ENCODE assay signal across 30 mouse cellular contexts in the genomic region with DNA sequence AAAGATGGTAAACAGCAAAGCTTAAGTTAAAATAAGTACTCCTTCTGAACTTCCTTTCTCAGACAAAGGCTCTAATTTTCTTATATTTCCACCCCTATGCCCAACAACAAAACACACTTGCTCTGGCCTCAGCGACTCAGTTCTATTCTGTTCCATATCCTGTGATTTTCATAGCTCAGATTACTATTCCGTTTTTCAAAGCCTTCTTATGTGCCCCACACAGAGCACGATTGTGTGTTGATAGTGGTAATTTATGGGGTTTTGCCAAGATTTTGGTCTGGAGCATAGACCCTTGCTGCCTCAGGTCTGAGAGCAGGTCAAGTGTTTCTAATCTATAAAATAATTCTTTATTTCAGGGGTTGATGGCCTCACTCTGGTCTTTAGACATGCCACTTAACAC. TPM values are rescaled to one million over a fixed set of nuclear protein-coding genes. Genes with fewer than 3 reads are reported as not detected.
DNase-seq lines count a peak whose midpoint lies in the region; ATAC-seq lines count a peak whose summit lies in the region.
"Had no signal": no experiment of that assay in that cellular context is flagged by ENCODE, and none has a peak within 500 bp of the region (broad histone marks: within the 10 kb centered on the region; RNA-seq: fewer than 3 reads in every experiment).

No protein-coding gene starts in this region.

- peak; percentile 42 for ATAC-seq in forebrain, embryonic 11.5 days (replicated peaks; ENCODE audit: low FRiP score)
- no peak for ATAC-seq in forebrain, embryonic 12.5 days (ENCODE audit: low FRiP score)
- ATAC-seq in midbrain, embryonic 12.5 days (ENCODE audit: low FRiP score, low read depth): 0 out of 2 replicates have a peak, but pooled peaks have one; percentile 19
- no peak for ATAC-seq in midbrain, embryonic 11.5 days (ENCODE audit: low FRiP score)
- ATAC-seq: forebrain, embryonic 15.5 days; Patski had no signal

- H3K4me1 ChIP-seq in forebrain, embryonic 11.5 days (replicated peaks; ENCODE audit: control insufficient read depth, insufficient read depth, low read length): no peaks in the 10 kb centered on the region
- H3K4me1 ChIP-seq in forebrain, embryonic 12.5 days: no peaks in the 10 kb centered on the region
- no peaks in the 10 kb centered on the region for H3K4me1 ChIP-seq in midbrain, embryonic 12.5 days
- no peaks in the 10 kb centered on the region for H3K4me1 ChIP-seq in midbrain, embryonic 11.5 days (ENCODE audit: control insufficient read depth, insufficient read depth, low read length)
- H3K4me1 ChIP-seq: embryonic facial prominence, embryonic 12.5 days; forebrain, embryonic 15.5 days; hindbrain, embryonic 10.5 days had no signal

- H3K9ac ChIP-seq in forebrain, embryonic 11.5 days (ENCODE audit: low read length): no peak overlapping the region
- no peak overlapping the region for H3K9ac ChIP-seq in forebrain, embryonic 12.5 days
- no peak overlapping the region for H3K9ac ChIP-seq in midbrain, embryonic 12.5 days (replicated peaks)
- H3K9ac ChIP-seq in midbrain, embryonic 11.5 days (ENCODE audit: low read length): no peak overlapping the region
- H3K9ac ChIP-seq: embryonic facial prominence, embryonic 12.5 days; forebrain, embryonic 15.5 days; hindbrain, embryonic 14.5 days had no signal

- peak; percentile 13 for DNase-seq in embryo, embryonic 10.5 days (ENCODE audit: low spot score)
- DNase-seq in embryo, embryonic 10 days (ENCODE audit: low spot score): no peak
- no peak for DNase-seq in forebrain, embryonic 11.5 days (ENCODE audit: low spot score)
- no peak for DNase-seq in midbrain, embryonic 11.5 days (ENCODE audit: low spot score, missing footprints)
- peak; percentile 25 for DNase-seq in mesoderm, embryonic 11.5 days (ENCODE audit: low read depth, low spot score)
- DNase-seq in left cerebral cortex, postnatal 4 days: no peak
- DNase-seq: adrenal gland, postnatal 10 days; adrenal gland, postnatal 36 days; cerebellum, adult 11 months; cerebellum, adult 2 months; cerebellum, adult 9-11 months; cerebellum, postnatal 25 days; gastrocnemius, postnatal 10 days; gastrocnemius, postnatal 36 days; heart, adult 11 months; heart, postnatal 36 days; kidney, adult 18-20 months; kidney, adult 9 months had no signal

- intact Hi-C loops in left cerebral cortex, postnatal 4 days (cut with DNase I): no loop called here

- no peak overlapping the region for H3K4me3 ChIP-seq in forebrain, embryonic 11.5 days (ENCODE audit: low read depth, low read length)
- no peak overlapping the region for H3K4me3 ChIP-seq in forebrain, embryonic 12.5 days (replicated peaks)
- H3K4me3 ChIP-seq in midbrain, embryonic 12.5 days: no peak overlapping the region
- H3K4me3 ChIP-seq in midbrain, embryonic 11.5 days (ENCODE audit: low read depth, low read length): no peak overlapping the region
- H3K4me3 ChIP-seq: embryonic facial prominence, embryonic 12.5 days; forebrain, embryonic 10.5 days; forebrain, embryonic 15.5 days; hindbrain, embryonic 10.5 days had no signal

- 30% methylated on average over 3 of the region's 3 CpGs for WGBS in forebrain, embryonic 11.5 days
- 37% methylated on average over 3 of the region's 3 CpGs for WGBS in forebrain, embryonic 12.5 days
- WGBS in midbrain, embryonic 12.5 days: 42% methylated on average over 3 of the region's 3 CpGs
- 64% methylated on average over 3 of the region's 3 CpGs for WGBS in midbrain, embryonic 11.5 days

- H3K36me3 ChIP-seq in forebrain, embryonic 11.5 days (ENCODE audit: control insufficient read depth, insufficient read depth, low read length): no peaks in the 10 kb centered on the region
- H3K36me3 ChIP-seq in forebrain, embryonic 12.5 days (replicated peaks): no peaks in the 10 kb centered on the region
- H3K36me3 ChIP-seq in midbrain, embryonic 12.5 days: no peaks in the 10 kb centered on the region
- no peaks in the 10 kb centered on the region for H3K36me3 ChIP-seq in midbrain, embryonic 11.5 days (ENCODE audit: control insufficient read depth, insufficient read depth, low read length)
- H3K36me3 ChIP-seq: embryonic facial prominence, embryonic 12.5 days; forebrain, embryonic 10.5 days; forebrain, embryonic 15.5 days; G1E; hindbrain, embryonic 10.5 days had no signal

- no peaks in the 10 kb centered on the region for H3K9me3 ChIP-seq in forebrain, embryonic 11.5 days (ENCODE audit: control insufficient read depth, low read length)
- no peaks in the 10 kb centered on the region for H3K9me3 ChIP-seq in forebrain, embryonic 12.5 days
- no peaks in the 10 kb centered on the region for H3K9me3 ChIP-seq in midbrain, embryonic 12.5 days
- no peaks in the 10 kb centered on the region for H3K9me3 ChIP-seq in midbrain, embryonic 11.5 days (ENCODE audit: control insufficient read depth, low read length)
- H3K9me3 ChIP-seq: embryonic facial prominence, embryonic 12.5 days; forebrain, embryonic 10.5 days; forebrain, embryonic 15.5 days; hindbrain, embryonic 10.5 days had no signal

- H3K27ac ChIP-seq in forebrain, embryonic 11.5 days (ENCODE audit: low read depth, low read length): no peak overlapping the region
- no peak overlapping the region for H3K27ac ChIP-seq in forebrain, embryonic 12.5 days
- H3K27ac ChIP-seq in midbrain, embryonic 12.5 days (replicated peaks): no peak overlapping the region
- H3K27ac ChIP-seq in midbrain, embryonic 11.5 days (ENCODE audit: low read depth, low read length): no peak overlapping the region
- H3K27ac ChIP-seq: embryonic facial prominence, embryonic 12.5 days; forebrain, embryonic 10.5 days; forebrain, embryonic 15.5 days; hindbrain, embryonic 10.5 days; hindbrain, embryonic 14.5 days had no signal

- no peak overlapping the region for H3K4me2 ChIP-seq in forebrain, embryonic 11.5 days (ENCODE audit: low read depth, low read length, severe bottlenecking)
- no peak overlapping the region for H3K4me2 ChIP-seq in forebrain, embryonic 12.5 days
- no peak overlapping the region for H3K4me2 ChIP-seq in midbrain, embryonic 12.5 days (replicated peaks)
- H3K4me2 ChIP-seq in midbrain, embryonic 11.5 days: no peak overlapping the region
- H3K4me2 ChIP-seq: embryonic facial prominence, embryonic 12.5 days; forebrain, embryonic 15.5 days; heart, embryonic 11.5 days; hindbrain, embryonic 14.5 days had no signal

- H3K27me3 ChIP-seq in forebrain, embryonic 11.5 days (ENCODE audit: control insufficient read depth, insufficient read depth, low read length): no peaks in the 10 kb centered on the region
- no peaks in the 10 kb centered on the region for H3K27me3 ChIP-seq in forebrain, embryonic 12.5 days
- H3K27me3 ChIP-seq in midbrain, embryonic 12.5 days: no peaks in the 10 kb centered on the region
- no peaks in the 10 kb centered on the region for H3K27me3 ChIP-seq in midbrain, embryonic 11.5 days (ENCODE audit: control insufficient read depth, insufficient read depth, low read length)
- H3K27me3 ChIP-seq: CH12.LX; embryonic facial prominence, embryonic 12.5 days; forebrain, embryonic 15.5 days; Patski had no signal

RNA-seq across cellular contexts. Expression of gene Hcn1, which starts 30.4 kb away (rescaled TPM):
- polyA plus RNA-seq in forebrain, embryonic 11.5 days (2014; fragmentation: Nextera tagmentation; extraction: Ambion mirVana): 0.03 and 0.07 TPM in 2 replicates
- 0.10 and 0.12 TPM in 2 replicates for polyA plus RNA-seq in forebrain, embryonic 12.5 days (2016; fragmentation: Nextera tagmentation; extraction: Ambion mirVana)
- polyA plus RNA-seq in midbrain, embryonic 12.5 days (2016; fragmentation: Nextera tagmentation; extraction: Ambion mirVana): 0.09 and 0.10 TPM in 2 replicates
- polyA plus RNA-seq in midbrain, embryonic 11.5 days (2014; fragmentation: Nextera tagmentation; extraction: Ambion mirVana): 0.04 TPM in 2 replicates
- 10 to 100 TPM; 19.3 to 19.6 TPM for total RNA-seq in left cerebral cortex, postnatal 4 days (2021)
- total RNA-seq: CH12.LX; common myeloid progenitor, adult 5-6 weeks had no signal
- polyA plus RNA-seq: G1E had no signal

Comparison
In these comparisons a context has a peak if more than half of its experiments do, and no peak if none do; other contexts are left out.
1. DNase-seq: peak in embryo, embryonic 10.5 days (single experiment) and mesoderm, embryonic 11.5 days (single experiment); none in embryo, embryonic 10 days (single experiment), forebrain, embryonic 11.5 days (single experiment), midbrain, embryonic 11.5 days (single experiment) and left cerebral cortex, postnatal 4 days (single experiment).
2. ATAC-seq: peak in forebrain, embryonic 11.5 days (single experiment) and midbrain, embryonic 12.5 days (single experiment); none in forebrain, embryonic 12.5 days (single experiment) and midbrain, embryonic 11.5 days (single experiment).